9 mouse cellular contexts compared by ENCODE assay signal in the genomic region with DNA sequence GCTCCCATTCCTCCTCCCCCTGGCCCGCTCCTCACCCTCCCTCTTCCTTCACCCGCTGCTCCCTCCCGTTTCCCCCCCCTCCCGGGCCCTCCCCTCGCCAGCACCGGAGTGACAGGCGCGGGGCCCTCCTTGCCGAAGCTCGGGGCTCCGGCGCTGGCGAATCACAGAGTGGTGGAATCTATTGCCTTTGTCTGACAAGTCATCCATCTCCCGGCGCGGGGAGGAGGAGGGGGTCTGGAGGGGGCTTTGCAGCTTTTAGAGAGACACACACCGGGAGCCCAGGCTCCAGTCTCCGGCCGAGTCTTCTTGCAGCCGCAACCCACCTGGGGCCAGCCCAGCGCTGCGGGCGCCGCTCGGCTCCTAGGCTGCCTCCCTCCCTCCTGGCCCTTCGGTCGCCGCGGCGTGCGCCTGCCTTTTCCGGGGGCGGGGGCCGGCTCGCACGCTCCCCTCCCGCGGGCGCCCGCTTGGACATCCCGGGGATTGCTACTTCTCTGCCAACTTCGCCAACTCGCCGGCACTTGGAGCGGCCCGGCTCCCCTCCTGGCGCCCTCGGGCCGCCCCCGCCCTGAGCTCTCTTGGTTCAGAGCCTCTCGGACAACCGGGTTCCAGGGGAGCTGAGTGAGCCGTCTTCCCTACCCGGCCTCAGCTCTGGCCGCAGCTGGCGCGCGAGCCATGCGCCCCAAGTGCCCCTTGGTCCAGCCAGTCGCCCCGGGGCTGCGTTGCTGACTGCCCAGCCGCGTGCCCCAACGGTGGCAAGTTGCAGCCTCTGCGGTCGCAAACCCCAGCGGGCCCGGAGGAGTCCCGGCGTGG. TPM values are rescaled to one million over a fixed set of nuclear protein-coding genes. Genes with fewer than 3 reads are reported as not detected.
A peak's percentile ranks its signal among the peaks of the same experiment; 100 is the strongest.
DNase-seq lines count a peak whose midpoint lies in the region; ATAC-seq and TF ChIP-seq lines count a peak whose summit lies in the region.
"Had no signal": no experiment of that assay in that cellular context is flagged by ENCODE, and none has a peak within 500 bp of the region (broad histone marks: within the 10 kb centered on the region; RNA-seq: fewer than 3 reads in every experiment).

No protein-coding gene starts in this region.

- H3K27ac ChIP-seq in heart, embryonic 10.5 days, result peak overlapping the region; percentile 24
- no peak overlapping the region for H3K27ac ChIP-seq in embryonic facial prominence, embryonic 14.5 days (replicated peaks; ENCODE audit: low read depth, low read length)
- peak overlapping the region; percentile 99 for H3K27ac ChIP-seq in kidney, adult 2 months (ENCODE audit: insufficient read depth, low read depth, low read length)
- H3K27ac ChIP-seq in midbrain, embryonic 14.5 days (replicated peaks; ENCODE audit: low read depth, low read length), result 0 out of 2 replicates have a peak overlapping the region, but pooled peaks have one; percentile 26

- TF ChIP-seq POLR2A in kidney, adult 2 months (IDR thresholded peaks at IDR 0.05; ENCODE audit: low read depth, low read length), result no peak

- peaks cover 47% of the 10 kb centered on the region for H3K4me1 ChIP-seq in heart, embryonic 10.5 days
- H3K4me1 ChIP-seq in embryonic facial prominence, embryonic 14.5 days (ENCODE audit: control insufficient read depth, insufficient read depth, low read length), result peaks cover 6% of the 10 kb centered on the region; the same call in 1 of the 2 replicates
- H3K4me1 ChIP-seq in kidney, adult 2 months (ENCODE audit: control insufficient read depth, insufficient read depth, low read length), result no peaks in the 10 kb centered on the region; the same call in 1 of the 2 replicates
- H3K4me1 ChIP-seq in midbrain, embryonic 14.5 days (ENCODE audit: control insufficient read depth, insufficient read depth, low read length), result peaks cover 16% of the 10 kb centered on the region

- H3K9ac ChIP-seq in embryonic facial prominence, embryonic 14.5 days (ENCODE audit: low read depth, low read length), result peak overlapping the region; percentile 15; the same call in 1 of the 2 replicates
- H3K9ac ChIP-seq in midbrain, embryonic 14.5 days (replicated peaks; ENCODE audit: low read length), result peak overlapping the region; percentile 16; the same call in 1 of the 2 replicates

- no peaks in the 10 kb centered on the region for H3K9me3 ChIP-seq in heart, embryonic 10.5 days
- no peaks in the 10 kb centered on the region for H3K9me3 ChIP-seq in embryonic facial prominence, embryonic 14.5 days (ENCODE audit: control insufficient read depth, low read length)
- no peaks in the 10 kb centered on the region for H3K9me3 ChIP-seq in midbrain, embryonic 14.5 days (ENCODE audit: control insufficient read depth, low read length)

- no peaks in the 10 kb centered on the region for H3K36me3 ChIP-seq in heart, embryonic 10.5 days
- no peaks in the 10 kb centered on the region for H3K36me3 ChIP-seq in embryonic facial prominence, embryonic 14.5 days (ENCODE audit: control insufficient read depth, insufficient read depth, low read length)
- no peaks in the 10 kb centered on the region for H3K36me3 ChIP-seq in kidney, adult 2 months (ENCODE audit: control insufficient read depth, insufficient read depth, low read length)
- no peaks in the 10 kb centered on the region for H3K36me3 ChIP-seq in midbrain, embryonic 14.5 days (ENCODE audit: control insufficient read depth, insufficient read depth, low read length)
- H3K36me3 ChIP-seq: G1E had no signal

- DNase-seq in heart, embryonic 10.5 days (ENCODE audit: low spot score), result no peak
- DNase-seq in heart, adult 9 months (ENCODE audit: low spot score in 2 of 2), result no peak
- DNase-seq in embryonic facial prominence, embryonic 14.5 days (ENCODE audit: low spot score), result no peak
- DNase-seq in kidney, adult 2 months, result peak; percentile 87
- no peak for DNase-seq in midbrain, embryonic 14.5 days
- no peak for DNase-seq in urinary bladder, postnatal 25 days (ENCODE audit: low spot score)
- DNase-seq in lung, postnatal 25 days (ENCODE audit: low spot score), result no peak
- DNase-seq in right cerebral cortex, postnatal 10 days (ENCODE audit: low spot score in 2 of 2), result no peak

- WGBS in heart, embryonic 10.5 days, result under 1% methylated on average over 68 of the region's 71 CpGs
- WGBS in embryonic facial prominence, embryonic 14.5 days, result 0% methylated on average over 43 of the region's 71 CpGs
- WGBS in kidney, adult 2 months, result 1% methylated on average over 67 of the region's 71 CpGs
- 1% methylated on average over 70 of the region's 71 CpGs for WGBS in midbrain, embryonic 14.5 days

- H3K4me2 ChIP-seq in embryonic facial prominence, embryonic 14.5 days (ENCODE audit: low read depth, low read length), result peak overlapping the region; percentile 55
- H3K4me2 ChIP-seq in midbrain, embryonic 14.5 days (ENCODE audit: low read length), result peak overlapping the region; percentile 56

- TF ChIP-seq CTCF in kidney, adult 2 months (conservative IDR thresholded peaks at IDR 0.05; ENCODE audit: insufficient read depth, insufficient read length, low read depth, low read length), result no peak

- H3K4me3 ChIP-seq in heart, embryonic 10.5 days, result peak overlapping the region; percentile 64
- peak overlapping the region; percentile 37 for H3K4me3 ChIP-seq in embryonic facial prominence, embryonic 14.5 days (ENCODE audit: low read depth, low read length)
- H3K4me3 ChIP-seq in kidney, adult 2 months (ENCODE audit: insufficient read depth, low read depth, low read length), result peak overlapping the region; percentile 98
- H3K4me3 ChIP-seq in midbrain, embryonic 14.5 days (replicated peaks; ENCODE audit: low read depth, low read length), result peak overlapping the region; percentile 32

- ATAC-seq in embryonic facial prominence, embryonic 14.5 days (ENCODE audit: low read depth), result no peak; the same call in 1 of the 2 replicates
- no peak for ATAC-seq in midbrain, embryonic 14.5 days (ENCODE audit: low FRiP score, low TSS enrichment)

- H3K27me3 ChIP-seq in heart, embryonic 10.5 days (ENCODE audit: insufficient read depth, poor library complexity, severe bottlenecking), result peaks cover 100% of the 10 kb centered on the region
- peaks cover 99% of the 10 kb centered on the region for H3K27me3 ChIP-seq in embryonic facial prominence, embryonic 14.5 days (replicated peaks; ENCODE audit: control insufficient read depth, insufficient read depth, low read length)
- no peaks in the 10 kb centered on the region for H3K27me3 ChIP-seq in kidney, adult 2 months (replicated peaks; ENCODE audit: control insufficient read depth, insufficient read depth, low read length)
- peaks cover 91% of the 10 kb centered on the region for H3K27me3 ChIP-seq in midbrain, embryonic 14.5 days (ENCODE audit: control insufficient read depth, insufficient read depth, low read length)

RNA-seq across cellular contexts. Expression of gene Pax2, which starts 0.8 kb away (rescaled TPM):
- 0.20 TPM in 1 of 2 replicates, not detected in the other for polyA plus RNA-seq in heart, embryonic 10.5 days (2016; fragmentation: Nextera tagmentation; extraction: Ambion mirVana)
- polyA plus RNA-seq in embryonic facial prominence, embryonic 14.5 days (2014; fragmentation: Nextera tagmentation; extraction: Ambion mirVana), result 0.14 and 0.22 TPM in 2 replicates
- 25.8 and 29.7 TPM in 2 replicates for polyA plus RNA-seq in kidney, adult 2 months (2012; rRNA removed)
- 1.7 and 1.9 TPM in 2 replicates for polyA plus RNA-seq in midbrain, embryonic 14.5 days (2014; fragmentation: Nextera tagmentation; extraction: Ambion mirVana)
- polyA plus RNA-seq: G1E had no signal

Comparison
In these comparisons a context has a peak if more than half of its experiments do, and no peak if none do; other contexts are left out.
1. H3K4me3 ChIP-seq: peak in every context shown above with its lines; median percentile 98 in kidney, adult 2 months; 64 in heart, embryonic 10.5 days; 37 in embryonic facial prominence, embryonic 14.5 days; 32 in midbrain, embryonic 14.5 days.